Mouse (Mus musculus) hindbrain, postnatal 0 days (tissue): ENCODE measurements around the gene Mettl24. TPM values are rescaled to one million over a fixed set of nuclear protein-coding genes. Genes with fewer than 3 reads are reported as not detected.

Experiments
- ATAC-seq: fragments of 200-750 bp; cut with Nextera tagmentation; 2 replicates; pipeline ENCODE4 v1.8.0; 2017; ENCODE audit warnings: mild to moderate bottlenecking, moderate TSS enrichment, moderate library complexity
- DNase-seq: peaks from one replicate; pipeline ENCODE4 v3.0.0-alpha.2; 2015; ENCODE audit warnings: low spot score
- H3K27ac ChIP-seq: fragments of 300-500 bp; sonication (generic); 2 replicates; pipeline ENCODE4 v1.5.1; 2014; ENCODE audit warnings: mild to moderate bottlenecking
- H3K27me3 ChIP-seq: fragments of 300-500 bp; sonication (generic); 2 replicates; pipeline ENCODE4 v1.6.1; 2014; ENCODE audit warnings: low read length, mixed read lengths; ENCODE audit not compliant: insufficient read depth
- H3K36me3 ChIP-seq: fragments of 300-500 bp; sonication (generic); 2 replicates; pipeline ENCODE4 v1.6.1; 2014; ENCODE audit warnings: low read length, mixed read lengths; ENCODE audit not compliant: insufficient read depth
- H3K4me1 ChIP-seq: fragments of 300-500 bp; sonication (generic); 2 replicates; pipeline ENCODE4 v1.6.1; 2014; ENCODE audit warnings: antibody characterized with exemption, low read length, mixed read lengths; ENCODE audit not compliant: insufficient read depth
- H3K4me2 ChIP-seq: fragments of 300-500 bp; sonication (generic); 2 replicates; pipeline ENCODE4 v1.6.1; 2014; ENCODE audit warnings: low read depth, mild to moderate bottlenecking, low read length, moderate library complexity, mixed read lengths
- H3K4me3 ChIP-seq: fragments of 300-500 bp; sonication (generic); 2 replicates; pipeline ENCODE4 v1.5.1; 2014; ENCODE audit warnings: low read length
- H3K9ac ChIP-seq: fragments of 300-500 bp; sonication (generic); replicated peaks from 2 replicates; pipeline ENCODE4 v1.6.1; 2014; ENCODE audit warnings: mild to moderate bottlenecking, low read length, moderate library complexity, mixed read lengths
- H3K9me3 ChIP-seq: fragments of 300-500 bp; sonication (generic); 2 replicates; pipeline ENCODE4 v1.6.1; 2016; ENCODE audit warnings: low read length, mixed read lengths
- CTCF ChIP-seq: IDR thresholded peaks from 2 replicates; pipeline ENCODE4 v1.5.1; 2016; ENCODE audit warnings: antibody characterized with exemption, control low read depth, low read depth
- WGBS: fragments of 180-500 bp; shearing (Covaris S2); extraction: QIAGEN DNeasy Blood & Tissue Kit; methylation state at CpG from one replicate; pipeline ENCODE4 v1.1.7; 2014; 5-methylcytosine and 5-hydroxymethylcytosine counted together
- polyA plus RNA-seq: library from polyadenylated mRNA; unstranded; fragments of >200 nt; fragmentation: Nextera tagmentation; extraction: Ambion mirVana; gene quantifications from 2 replicates; pipeline ENCODE4 v1.2.1, GENCODE M21; 2015
- total RNA-seq: library from RNA; depleted of rRNA; stranded (reverse); fragments of >200 nt; gene quantifications from 2 replicates; pipeline ENCODE4 v1.2.3, GENCODE M21; 2014; rRNA removed

Mettl24 gene
- total and polyA plus RNA-seq, 2 experiments from 2014 or later: 1.1 TPM; not detected in 1

DNA sequence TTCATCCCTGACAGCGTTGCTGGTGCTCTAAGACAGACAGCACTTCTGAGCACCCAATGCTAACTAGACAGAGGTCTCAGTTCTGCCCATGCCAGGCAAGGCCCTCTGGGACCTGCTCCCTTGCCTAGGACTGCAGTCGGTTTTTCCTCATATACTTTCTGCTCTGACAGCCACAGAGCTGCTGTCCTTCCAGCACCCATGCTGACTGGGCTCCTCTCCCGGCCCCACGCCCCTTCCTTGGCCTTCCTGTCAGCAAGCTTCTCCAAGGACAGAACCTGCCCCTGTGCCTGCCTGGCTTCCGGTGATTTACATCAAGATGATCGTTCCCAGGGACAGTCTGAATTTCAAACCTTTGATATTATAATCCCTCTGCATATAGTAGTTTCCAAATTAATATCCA lies 162.5 kb downstream of the Mettl24 start:
- Histone ChIP-seq H3K4me1 (no peaks in the 10 kb centered on the region), H3K27ac (no peak overlapping the region), H3K4me3 (no peak overlapping the region), H3K9ac (no peak overlapping the region), H3K27me3 (no peaks in the 10 kb centered on the region), H3K36me3 (peaks cover 20% of the 10 kb centered on the region), H3K4me2 (no peak overlapping the region), H3K9me3 (no peaks in the 10 kb centered on the region)
- ATAC-seq (no peak), DNase-seq (no peak)
- WGBS: 81% methylated on average over 6 of the region's 6 CpGs
- no peak for TF ChIP-seq CTCF

DNA sequence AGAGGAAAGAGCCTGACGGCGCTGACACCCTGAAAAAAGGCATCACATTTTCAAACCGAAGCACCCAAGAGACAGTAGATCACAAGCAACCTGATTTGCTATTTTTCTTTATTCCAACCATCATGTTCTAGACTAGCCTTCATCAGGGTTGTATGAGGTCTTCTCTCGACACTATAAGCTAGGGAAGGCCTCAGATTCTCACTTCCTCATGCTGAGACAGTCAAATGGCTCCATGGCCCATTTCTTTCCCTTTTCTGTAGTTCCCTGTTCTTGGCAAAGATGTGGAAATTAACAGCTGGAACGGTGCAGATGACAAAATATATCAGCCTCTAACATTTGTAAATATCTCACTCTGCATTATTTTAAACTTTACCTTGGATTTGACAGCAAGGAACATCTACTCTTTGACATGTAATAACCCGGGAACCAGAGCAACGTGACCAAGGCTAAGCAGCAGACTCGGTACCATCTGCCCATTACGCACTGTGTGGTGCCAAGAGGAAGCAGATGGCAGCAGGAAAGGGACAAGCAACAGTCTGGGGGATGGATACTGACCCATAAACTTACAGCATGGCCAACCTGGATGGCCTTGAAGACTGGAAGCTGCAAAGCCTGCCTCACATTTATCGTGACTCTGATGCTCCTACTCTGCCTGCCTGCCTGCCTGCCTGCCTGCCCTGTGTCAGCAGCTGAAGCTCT lies 164.2 kb downstream of the Mettl24 start:
- ATAC-seq (peak; percentile 79), DNase-seq (peak; percentile 38)
- H3K27ac ChIP-seq: no peak overlapping the region; the same call in 1 of the 2 replicates
- no peaks in the 10 kb centered on the region for H3K27me3 ChIP-seq
- H3K9me3 ChIP-seq: no peaks in the 10 kb centered on the region
- H3K4me2 ChIP-seq: no peak overlapping the region
- no peak overlapping the region for H3K9ac ChIP-seq
- H3K36me3 ChIP-seq: peaks cover 9% of the 10 kb centered on the region; the same call in 1 of the 2 replicates
- WGBS: 77% methylated on average over 10 of the region's 10 CpGs
- H3K4me3 ChIP-seq: no peak overlapping the region
- TF ChIP-seq CTCF: no peak
- H3K4me1 ChIP-seq: no peaks in the 10 kb centered on the region

DNA sequence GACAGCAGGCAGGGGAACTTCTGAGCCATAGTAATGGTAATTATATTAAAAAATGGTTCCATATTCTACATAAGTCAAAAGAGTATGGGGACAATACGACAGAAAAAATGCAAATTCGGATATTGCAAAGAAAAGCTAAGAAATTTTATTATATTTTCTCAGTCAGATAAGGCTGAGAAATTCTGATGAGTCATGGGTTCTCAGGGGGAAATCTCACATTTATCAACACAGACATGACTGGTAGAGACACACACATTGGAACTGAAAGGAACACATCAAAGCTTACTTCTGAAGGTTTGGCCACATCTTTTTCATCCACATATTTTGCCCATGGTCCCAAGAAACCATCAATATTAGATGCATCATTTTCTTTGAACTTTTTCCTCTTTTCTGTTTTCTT lies 167.6 kb downstream of the Mettl24 start:
- H3K9ac ChIP-seq: no peak overlapping the region

DNA sequence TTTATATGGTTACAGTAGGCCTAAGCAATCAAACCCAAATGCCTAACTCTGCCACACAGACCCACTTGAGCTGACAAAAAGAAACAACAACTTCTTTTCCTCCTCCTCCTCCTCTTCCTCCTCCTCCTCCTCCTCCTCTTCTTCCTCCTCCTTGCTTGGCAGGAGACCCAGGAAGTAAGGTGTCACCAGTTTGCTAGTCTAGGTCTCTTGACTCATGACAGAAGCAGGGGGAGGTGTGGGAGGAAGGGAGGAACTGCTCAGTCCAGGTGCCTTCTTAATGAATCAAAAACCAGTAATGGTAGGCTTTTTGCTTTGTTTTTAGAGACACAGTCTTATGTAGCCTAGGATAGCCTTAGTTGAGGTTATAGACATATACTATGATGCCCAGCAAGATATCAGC lies 168.1 kb downstream of the Mettl24 start:
- DNase-seq (no peak), ATAC-seq (no peak)
- Histone ChIP-seq H3K4me1 (no peaks in the 10 kb centered on the region), H3K36me3 (peaks cover 3% of the 10 kb centered on the region; the same call in 1 of the 2 replicates), H3K9me3 (no peaks in the 10 kb centered on the region), H3K27ac (no peak overlapping the region), H3K9ac (no peak overlapping the region), H3K4me3 (no peak overlapping the region), H3K4me2 (no peak overlapping the region), H3K27me3 (no peaks in the 10 kb centered on the region)
- TF ChIP-seq CTCF: no peak

More for the DNA sequence above, 167.6 kb downstream of the Mettl24 start:
- TF ChIP-seq CTCF: no peak
- ATAC-seq: no peak
- DNase-seq: no peak
- no peak overlapping the region for H3K4me2 ChIP-seq
- peaks cover 3% of the 10 kb centered on the region; the same call in 1 of the 2 replicates for H3K36me3 ChIP-seq
- H3K4me3 ChIP-seq: no peak overlapping the region
- H3K27me3 ChIP-seq: no peaks in the 10 kb centered on the region
- no peaks in the 10 kb centered on the region for H3K4me1 ChIP-seq
- H3K9me3 ChIP-seq: no peaks in the 10 kb centered on the region
- WGBS: 90% methylated on average over 2 of the region's 2 CpGs
- no peak overlapping the region for H3K27ac ChIP-seq

DNA sequence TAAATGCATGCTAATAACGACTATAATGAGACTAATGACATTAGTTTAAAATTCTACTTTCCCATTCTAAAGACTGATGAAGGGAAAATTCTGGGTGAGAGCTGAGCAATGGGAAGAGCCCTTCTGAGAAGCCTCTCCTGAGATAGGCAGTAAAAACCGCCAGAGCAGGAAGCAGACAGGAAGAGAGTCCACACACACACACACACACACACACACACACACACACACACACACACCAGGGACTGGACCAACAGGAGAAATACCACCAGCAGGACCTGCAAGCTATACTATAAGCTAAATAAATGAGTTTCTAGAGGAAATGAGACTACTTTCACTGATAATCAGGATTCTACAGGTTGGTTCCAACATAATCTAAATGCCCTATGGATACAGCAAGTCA lies 172.5 kb downstream of the Mettl24 start:
- H3K27me3 ChIP-seq: no peaks in the 10 kb centered on the region
- 73% methylated on average over 2 of the region's 2 CpGs for WGBS
- no peak overlapping the region for H3K9ac ChIP-seq
- no peaks in the 10 kb centered on the region for H3K4me1 ChIP-seq
- H3K4me3 ChIP-seq: no peak overlapping the region
- no peak overlapping the region for H3K4me2 ChIP-seq
- TF ChIP-seq CTCF: no peak
- DNase-seq: no peak
- no peaks in the 10 kb centered on the region for H3K9me3 ChIP-seq
- ATAC-seq: no peak
- no peaks in the 10 kb centered on the region for H3K36me3 ChIP-seq
- H3K27ac ChIP-seq: no peak overlapping the region

DNA sequence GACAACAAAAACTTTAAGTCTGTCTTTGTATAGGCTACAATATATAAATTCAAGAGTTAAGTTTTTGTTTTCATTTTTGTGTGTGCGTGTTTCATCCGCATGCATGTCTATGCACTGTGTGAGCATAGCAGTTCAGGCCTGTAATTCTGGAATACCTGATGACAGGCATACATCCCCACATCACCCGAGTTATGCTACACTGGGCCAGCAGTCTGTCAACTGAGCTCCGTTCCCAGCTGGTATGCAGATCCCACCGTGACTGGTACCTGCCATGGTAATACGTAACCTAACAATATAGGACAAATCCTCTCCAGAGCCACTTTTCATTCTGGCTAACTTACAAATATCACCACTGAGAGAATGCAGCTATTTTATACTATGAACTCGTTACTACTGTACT lies 173.6 kb downstream of the Mettl24 start:
- DNase-seq (no peak), ATAC-seq (no peak)
- WGBS: 78% methylated on average over 7 of the region's 7 CpGs
- H3K4me1 ChIP-seq: no peaks in the 10 kb centered on the region
- H3K9ac ChIP-seq: no peak overlapping the region
- H3K27me3 ChIP-seq: no peaks in the 10 kb centered on the region
- no peak overlapping the region for H3K4me3 ChIP-seq
- H3K9me3 ChIP-seq: no peaks in the 10 kb centered on the region
- TF ChIP-seq CTCF: no peak
- H3K27ac ChIP-seq: no peak overlapping the region
- H3K4me2 ChIP-seq: no peak overlapping the region
- H3K36me3 ChIP-seq: no peaks in the 10 kb centered on the region

DNA sequence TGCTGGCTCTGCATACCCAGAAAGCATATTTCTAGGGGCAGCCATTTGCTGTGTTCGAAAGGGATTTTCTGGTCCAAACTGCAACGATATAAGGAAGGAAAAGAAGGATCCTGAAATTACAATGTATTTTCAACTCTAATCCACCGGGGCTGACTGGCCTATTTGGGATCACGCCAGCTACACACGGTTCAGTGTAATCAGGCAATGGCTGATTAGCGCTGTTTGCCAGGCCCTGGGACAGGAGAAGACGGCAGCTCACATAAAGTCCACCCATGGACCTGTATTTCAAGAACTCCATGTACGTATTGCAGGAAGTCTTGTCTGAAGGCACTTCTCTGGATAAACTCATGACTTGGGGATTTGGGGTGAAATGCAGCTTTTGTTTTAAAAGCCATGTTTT lies 174.5 kb downstream of the Mettl24 start:
- peak; percentile 70 for DNase-seq
- Histone ChIP-seq H3K4me2 (no peak overlapping the region), H3K36me3 (no peaks in the 10 kb centered on the region), H3K27ac (no peak overlapping the region; the same call in 1 of the 2 replicates), H3K9me3 (no peaks in the 10 kb centered on the region), H3K4me1 (no peaks in the 10 kb centered on the region), H3K27me3 (no peaks in the 10 kb centered on the region), H3K4me3 (no peak overlapping the region), H3K9ac (no peak overlapping the region)
- 36% methylated on average over 8 of the region's 8 CpGs for WGBS
- no peak for TF ChIP-seq CTCF
- no peak for ATAC-seq

Other genes with a start within 250 kb of the Mettl24 start
- not detected in 2 replicates for gene Slc22a16, start 112.9 kb upstream of the Mettl24 start, total RNA-seq
- gene Slc22a16, start 112.9 kb upstream of the Mettl24 start, polyA plus RNA-seq: not detected in 2 replicates
- 3.8 and 6.0 TPM in 2 replicates for gene Ddo, start 53.3 kb upstream of the Mettl24 start, total RNA-seq
- gene Ddo, start 53.3 kb upstream of the Mettl24 start, polyA plus RNA-seq: 4.2 and 4.8 TPM in 2 replicates
- 15.7 and 17.5 TPM in 2 replicates for gene Cdc40, start 200.0 kb downstream of the Mettl24 start, total RNA-seq
- 13.4 and 16.0 TPM in 2 replicates for gene Cdc40, start 200.0 kb downstream of the Mettl24 start, polyA plus RNA-seq
- 25.5 and 25.7 TPM in 2 replicates for gene Wasf1, start 200.2 kb downstream of the Mettl24 start, total RNA-seq
- gene Wasf1, start 200.2 kb downstream of the Mettl24 start, polyA plus RNA-seq: 94.3 and 104 TPM in 2 replicates